Comparison of ENCODE assay signal across 8 mouse cellular contexts in the genomic region with DNA sequence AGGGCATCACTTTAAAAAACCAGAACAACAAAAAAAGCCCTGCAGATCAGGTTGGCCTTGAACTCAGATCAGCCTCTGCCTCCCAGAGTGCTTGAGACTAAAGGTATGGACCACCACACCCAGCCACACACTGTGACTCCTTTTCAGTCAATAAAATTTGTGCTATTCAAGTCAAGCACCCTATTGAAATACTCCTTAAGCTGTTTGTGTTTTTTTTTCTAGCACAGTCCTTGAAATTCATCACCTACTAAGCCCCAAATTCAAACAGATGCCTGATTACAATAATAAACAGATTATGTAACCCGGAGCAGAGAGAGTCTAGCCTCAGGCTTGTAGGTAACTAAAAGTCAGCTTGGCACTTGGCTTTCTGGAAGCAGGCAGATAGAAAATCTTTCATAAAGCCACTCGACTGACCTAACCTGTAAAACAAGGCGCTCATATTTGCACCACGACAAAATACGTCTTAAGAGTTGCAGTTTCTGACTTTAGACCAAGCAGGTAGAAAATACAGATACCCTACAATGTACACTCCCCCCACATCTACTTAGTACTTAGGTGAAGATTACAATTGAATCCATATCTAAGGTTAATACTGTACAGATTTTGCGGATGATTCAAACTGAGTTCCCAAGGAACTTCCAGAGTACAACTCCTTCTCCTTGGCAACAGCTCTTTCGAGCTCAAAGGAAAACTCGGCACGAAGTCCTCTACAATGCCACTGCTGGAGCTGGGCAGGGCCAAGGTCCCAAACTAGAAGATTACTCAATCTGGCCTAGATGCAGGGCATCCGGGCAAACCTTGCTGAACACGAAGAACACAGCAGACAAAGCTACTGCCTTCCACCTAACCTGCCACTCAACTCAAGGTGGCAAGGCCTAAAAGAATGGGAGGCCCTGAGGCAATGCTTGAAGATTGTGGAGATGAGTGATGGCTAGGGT. TPM values are rescaled to one million over a fixed set of nuclear protein-coding genes. Genes with fewer than 3 reads are reported as not detected.
DNase-seq lines count a peak whose midpoint lies in the region; ATAC-seq and TF ChIP-seq lines count a peak whose summit lies in the region.

No protein-coding gene starts in this region.

- DNase-seq in gastrocnemius, adult 2 months = peak; percentile 53
- DNase-seq in gastrocnemius, postnatal 36 days = no peak
- DNase-seq in ES-E14 (ENCODE audit: low read depth, low spot score) = peak; percentile 64
- peak; percentile 65 to 88 for DNase-seq in kidney, postnatal 25 days
- no peak for DNase-seq in embryo, embryonic 10 days (ENCODE audit: low spot score)
- DNase-seq in retina, embryonic 14.5 days (ENCODE audit: low spot score) = no peak

- WGBS in forebrain, embryonic 16.5 days = 66% methylated on average over 11 of the region's 11 CpGs
- 69% methylated on average over 11 of the region's 11 CpGs for WGBS in stomach, embryonic 16.5 days

- H3K4me3 ChIP-seq in gastrocnemius, adult 2 months = peak overlapping the region; percentile 94
- peak overlapping the region in 1 of 2 experiments; percentile 69; a peak in 2 of 4 replicates for H3K4me3 ChIP-seq in ES-E14 (ENCODE audit: insufficient read depth in 1 of 2, low read depth in 1 of 2, low read length in 2 of 2, poor library complexity in 1 of 2, severe bottlenecking in 1 of 2)
- H3K4me3 ChIP-seq in forebrain, embryonic 16.5 days (replicated peaks; ENCODE audit: low read length) = no peak overlapping the region
- no peak overlapping the region for H3K4me3 ChIP-seq in stomach, embryonic 16.5 days (replicated peaks; ENCODE audit: low read length)

- no peak for ATAC-seq in forebrain, embryonic 16.5 days
- ATAC-seq in stomach, embryonic 16.5 days (ENCODE audit: insufficient read depth, low FRiP score) = no peak

- H3K27ac ChIP-seq in gastrocnemius, adult 2 months = peak overlapping the region; percentile 99
- H3K27ac ChIP-seq in ES-E14 (ENCODE audit: insufficient read depth, low read depth, low read length, poor library complexity, severe bottlenecking) = no peak overlapping the region; the same call in 1 of the 2 replicates
- no peak overlapping the region for H3K27ac ChIP-seq in forebrain, embryonic 16.5 days (ENCODE audit: low read length)
- H3K27ac ChIP-seq in stomach, embryonic 16.5 days (ENCODE audit: low read length) = no peak overlapping the region

- H3K9ac ChIP-seq in ES-E14 (ENCODE audit: insufficient read depth, low read depth, low read length, poor library complexity, severe bottlenecking) = peak overlapping the region; percentile 5; the same call in 1 of the 2 replicates
- no peak overlapping the region for H3K9ac ChIP-seq in forebrain, embryonic 16.5 days (replicated peaks; ENCODE audit: low read depth, low read length)
- H3K9ac ChIP-seq in stomach, embryonic 16.5 days (ENCODE audit: low read length) = 0 out of 2 replicates have a peak overlapping the region, but pooled peaks have one; percentile 7

- no peaks in the 10 kb centered on the region; the same call in 1 of the 2 replicates for H3K27me3 ChIP-seq in forebrain, embryonic 16.5 days (replicated peaks; ENCODE audit: control insufficient read depth, insufficient read depth, low read length)
- no peaks in the 10 kb centered on the region for H3K27me3 ChIP-seq in stomach, embryonic 16.5 days (ENCODE audit: control insufficient read depth, insufficient read depth, low read length)

- H3K4me1 ChIP-seq in ES-E14 (ENCODE audit: control insufficient read depth in 2 of 2, insufficient read depth in 2 of 2, low read length in 2 of 2, poor library complexity in 1 of 2) = peaks cover 0 to 19% of the 10 kb centered on the region in 2 experiments; a peak in 1 of 4 replicates
- peaks cover 25% of the 10 kb centered on the region for H3K4me1 ChIP-seq in forebrain, embryonic 16.5 days (replicated peaks; ENCODE audit: control insufficient read depth, insufficient read depth, low read length)
- H3K4me1 ChIP-seq in stomach, embryonic 16.5 days (ENCODE audit: control insufficient read depth, insufficient read depth, low read length) = peaks cover 24% of the 10 kb centered on the region

- in situ Hi-C loops in ES-E14 (cut with MboI; ENCODE audit: low sequenced_read_pairs in 2 of 2, unreplicated experiment in 2 of 2) = no loop called here

- H3K36me3 ChIP-seq in ES-E14 (ENCODE audit: control insufficient read depth, insufficient read depth, low read length, poor library complexity, severe bottlenecking) = peaks cover 24% of the 10 kb centered on the region
- H3K36me3 ChIP-seq in forebrain, embryonic 16.5 days (ENCODE audit: control insufficient read depth, insufficient read depth) = peaks cover 9% of the 10 kb centered on the region
- H3K36me3 ChIP-seq in stomach, embryonic 16.5 days (ENCODE audit: control insufficient read depth, insufficient read depth, low read length) = peaks cover 10% of the 10 kb centered on the region; the same call in 1 of the 2 replicates

- no peaks in the 10 kb centered on the region for H3K9me3 ChIP-seq in ES-E14 (ENCODE audit: control insufficient read depth, insufficient read depth, low read depth, low read length)
- no peaks in the 10 kb centered on the region for H3K9me3 ChIP-seq in forebrain, embryonic 16.5 days (ENCODE audit: control insufficient read depth, low read length)
- H3K9me3 ChIP-seq in stomach, embryonic 16.5 days (replicated peaks; ENCODE audit: control insufficient read depth, low read length) = no peaks in the 10 kb centered on the region

- intact Hi-C loops in gastrocnemius, adult 2 months (cut with DNase I) = no loop called here
- intact Hi-C loops in gastrocnemius, postnatal 36 days (cut with DNase I) = no loop called here

- TF ChIP-seq CTCF in gastrocnemius, adult 2 months (IDR thresholded peaks at IDR 0.05) = no peak

- H3K4me2 ChIP-seq in forebrain, embryonic 16.5 days (ENCODE audit: low read length) = peak overlapping the region; percentile 16; the same call in 1 of the 2 replicates
- H3K4me2 ChIP-seq in stomach, embryonic 16.5 days (ENCODE audit: low read depth, low read length) = peak overlapping the region; percentile 71

TF ChIP-seq in ES-E14, 5 proteins besides CTCF, POLR2A, EP300 and RAD21:
- TF ChIP-seq HCFC1 (IDR thresholded peaks at IDR 0.05; ENCODE audit: borderline replicate concordance, insufficient read depth, low read length) = no peak
- no peak for TF ChIP-seq MAFK (IDR thresholded peaks at IDR 0.05; ENCODE audit: insufficient read depth, low read depth, low read length)
- TF ChIP-seq CHD2 (IDR thresholded peaks at IDR 0.05; ENCODE audit: low read depth, low read length) = 0 out of 2 replicates have a peak, but pooled peaks have one; percentile 10
- no peak for TF ChIP-seq ZC3H11A (IDR thresholded peaks at IDR 0.05; ENCODE audit: borderline replicate concordance, low read depth, low read length)
- TF ChIP-seq ZNF384 (IDR thresholded peaks at IDR 0.05; ENCODE audit: low read depth, low read length) = peak; percentile 91

RNA-seq across cellular contexts. Expression of gene Prdx6, which starts 3.1 kb away (rescaled TPM):
- total RNA-seq in gastrocnemius, adult 2 months (2021) = 100 to 1,000 TPM; 104 to 168 TPM
- 100 to 1,000 TPM; 104 to 117 TPM for total RNA-seq in gastrocnemius, postnatal 36 days (2021)
- 268 and 390 TPM in 2 replicates for total RNA-seq in ES-E14 (2012; rRNA removed)
- 214 and 245 TPM in 2 replicates for polyA plus RNA-seq in forebrain, embryonic 16.5 days (2015; fragmentation: Nextera tagmentation; extraction: Ambion mirVana)
- 436 and 447 TPM in 2 replicates for polyA plus RNA-seq in stomach, embryonic 16.5 days (2015; fragmentation: Nextera tagmentation; extraction: Ambion mirVana)

Comparison
In these comparisons a context has a peak if more than half of its experiments do, and no peak if none do; other contexts are left out.
1. DNase-seq: peak in gastrocnemius, adult 2 months (single experiment), ES-E14 (single experiment) and kidney, postnatal 25 days (2 of 2); none in gastrocnemius, postnatal 36 days (0 of 2), embryo, embryonic 10 days (single experiment) and retina, embryonic 14.5 days (single experiment).